Mouse (Mus musculus) gastrocnemius, postnatal 4 days (tissue): ENCODE results near the gene Orm2. TPM values are rescaled to one million over a fixed set of nuclear protein-coding genes. Genes with fewer than 3 reads are reported as not detected.

Experiments used
- DNase-seq, 2 experiments: peaks; one replicate each; pipeline ENCODE4 v3.0.0; 2021 to 2022; ENCODE audit warnings: low spot score in 2 of 2, mixed read lengths in 2 of 2
- total RNA-seq, 2 experiments: library from RNA; stranded (reverse); gene quantifications; 2 replicates each; pipeline ENCODE4 v1.2.3; 2021

Gene Orm2
- total RNA-seq, 2 experiments from 2014 or later = not detected

- no peak for DNase-seq
Measured at GRCm38 (mm10) chr4:63404205-63404604, 42.0 kb downstream of the Orm2 start.

GRCm38 (mm10) chr4:63405051-63405450 lies 42.8 kb downstream of the Orm2 start:
- no peak for DNase-seq

DNA sequence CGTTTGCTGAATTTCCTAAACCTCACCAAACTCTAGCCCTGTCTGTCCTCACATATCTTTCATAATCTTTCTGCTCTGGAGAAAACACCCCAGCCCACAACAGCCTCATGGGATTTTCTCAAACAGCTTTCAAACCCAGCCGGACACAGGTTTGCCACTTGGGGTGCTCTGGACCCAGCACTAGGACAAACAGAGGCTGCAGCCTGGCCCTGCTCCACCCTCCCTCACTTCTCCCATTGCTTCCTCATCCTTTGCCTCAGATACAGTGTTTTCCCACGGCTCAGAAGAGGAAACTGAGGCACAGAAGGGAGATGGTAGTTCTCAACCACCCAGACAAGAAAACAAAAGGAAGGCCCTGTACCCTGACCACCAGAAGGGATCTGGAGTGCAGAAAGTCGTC lies 43.4 kb downstream of the Orm2 start:
- DNase-seq = no peak

DNA sequence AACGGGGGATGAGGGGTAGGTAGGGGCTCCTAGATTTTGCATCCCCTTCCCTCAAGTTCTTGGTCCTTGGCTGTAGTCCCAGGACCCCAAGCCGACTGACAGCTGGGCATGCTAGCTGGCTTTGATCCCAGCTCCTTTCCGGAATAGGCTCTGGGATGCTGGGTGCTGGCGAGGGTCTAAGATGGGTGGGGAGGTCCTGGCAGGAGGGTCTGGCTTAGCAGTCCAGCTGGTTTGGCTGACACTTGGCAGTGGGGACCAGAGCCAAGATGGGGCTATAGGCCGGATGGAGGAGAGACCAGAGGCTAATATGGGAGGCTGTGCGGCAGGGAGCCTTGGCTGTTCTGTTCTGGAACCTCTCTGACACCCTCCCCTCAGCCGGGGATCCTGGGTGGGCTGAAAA lies 46.0 kb downstream of the Orm2 start:
- no peak for DNase-seq

- DNase-seq = peak in 1 of 2 experiments; percentile 47
Measured at GRCm38 (mm10) chr4:63408649-63409048, 46.4 kb downstream of the Orm2 start.

DNA sequence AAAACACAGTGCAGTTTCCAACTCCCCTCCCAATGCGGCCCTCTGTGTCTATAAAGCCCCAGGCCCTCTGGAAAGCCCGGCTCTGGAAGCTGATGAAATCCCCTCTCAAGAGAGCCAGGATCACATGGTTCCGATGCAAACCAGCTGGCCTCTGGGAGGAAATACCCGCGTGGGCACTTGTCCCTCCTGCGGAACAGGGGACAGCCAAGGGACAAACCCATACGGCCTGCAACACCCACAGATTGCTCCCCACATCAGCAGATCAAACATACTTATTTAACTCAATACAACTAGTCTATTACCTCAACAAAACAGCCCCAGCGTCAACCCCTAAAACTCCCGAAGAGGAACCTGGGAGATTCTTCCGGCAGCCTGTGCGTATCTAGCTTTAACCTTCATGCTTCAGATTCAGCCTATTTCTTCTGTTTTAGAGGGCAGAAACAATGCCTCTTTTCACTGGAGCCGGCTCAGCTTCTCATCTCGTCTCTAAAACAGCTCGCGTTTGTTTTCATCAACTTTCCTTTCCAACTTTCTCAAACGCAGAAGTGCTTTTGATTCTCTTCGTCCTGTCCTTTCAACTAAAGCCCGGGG lies 47.2 kb downstream of the Orm2 start:
- no peak for DNase-seq

DNA sequence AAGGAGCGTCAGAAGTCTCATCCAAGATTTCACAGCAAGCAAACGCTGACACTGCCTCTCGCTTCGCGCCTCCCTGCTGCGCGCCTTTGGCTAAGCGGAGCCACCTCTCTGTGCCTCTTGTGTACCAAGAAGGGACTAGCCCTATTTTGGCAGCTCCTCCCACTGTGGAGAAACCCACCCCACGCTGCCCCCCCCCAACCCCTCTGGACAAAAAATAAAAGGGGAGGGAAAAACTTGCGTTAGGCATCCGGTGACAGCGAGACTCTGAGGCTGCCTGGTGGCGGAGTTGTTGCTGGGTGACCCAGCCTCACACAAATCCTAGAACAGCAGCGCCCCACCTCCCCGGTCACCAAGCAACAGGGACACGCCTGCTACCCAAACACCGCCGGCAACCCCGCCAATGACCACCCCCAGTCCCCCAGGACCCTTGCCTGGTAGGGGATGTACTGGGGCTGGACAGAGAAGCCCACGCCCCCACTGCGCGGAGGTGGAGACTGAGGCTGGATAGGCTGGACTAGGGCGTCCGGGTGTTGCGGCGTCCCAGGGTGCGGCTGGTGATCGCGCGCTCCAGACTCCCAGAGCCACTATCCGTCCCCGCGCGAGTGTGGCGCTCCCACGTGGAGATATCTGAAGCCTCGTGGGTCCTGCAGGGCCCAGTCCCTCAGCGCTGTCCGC lies 47.8 kb downstream of the Orm2 start:
- DNase-seq = peak; percentile 55 to 72

- peak; percentile 84 to 93 for DNase-seq
Measured at GRCm38 (mm10) chr4:63410583-63410934, 48.3 kb downstream of the Orm2 start.

GRCm38 (mm10) chr4:63411222-63411621 lies 49.0 kb downstream of the Orm2 start:
- DNase-seq = no peak

- no peak for DNase-seq
Measured at GRCm38 (mm10) chr4:63414951-63415350, 52.7 kb downstream of the Orm2 start.

Other genes starting within 250 kb of the Orm2 start
- 1 to 10 TPM in 1 of 2 experiments, under 1 TPM in 1; 0.64 to 4.5 TPM for gene Ambp, start 207.7 kb upstream of the Orm2 start, total RNA-seq
- gene Kif12, start 190.3 kb upstream of the Orm2 start, total RNA-seq = not detected
- 10 to 100 TPM; 17.5 to 19.5 TPM for gene Col27a1, start 148.4 kb upstream of the Orm2 start, total RNA-seq
- 1 to 10 TPM; 1.9 to 4.2 TPM for gene Orm1, start 17.9 kb upstream of the Orm2 start, total RNA-seq
- not detected for gene Orm3, start 6.3 kb upstream of the Orm2 start, total RNA-seq
- gene Akna, start 40.9 kb downstream of the Orm2 start, total RNA-seq = 1 to 10 TPM; 6.2 to 6.5 TPM
- gene Whrn, start 133.5 kb downstream of the Orm2 start, total RNA-seq = 1 to 10 TPM; 4.3 to 5.3 TPM
- 100 to 1,000 TPM; 224 to 226 TPM for gene Atp6v1g1, start 182.3 kb downstream of the Orm2 start, total RNA-seq
- gene Tmem268, start 196.3 kb downstream of the Orm2 start, total RNA-seq = 1 to 10 TPM; 7.0 TPM
- not detected for gene Gm11213, start 242.8 kb downstream of the Orm2 start, total RNA-seq